Mouse (Mus musculus) thymus, adult 2 months (tissue): Measurements from ENCODE around the gene Rpl3l.

Experiments
- CTCF ChIP-seq: fragments of 200-500 bp; IDR thresholded peaks from 2 replicates; pipeline ENCODE4 v1.5.1; 2012; ENCODE audit warnings: mild to moderate bottlenecking, control low read depth, low read length, moderate library complexity, borderline replicate concordance; ENCODE audit not compliant: control insufficient read depth, poor library complexity, insufficient read depth; ENCODE audit errors: extremely low read depth
- POLR2A ChIP-seq: fragments of 200-500 bp; IDR thresholded peaks from 2 replicates; pipeline ENCODE4 v1.6.1; 2012; ENCODE audit warnings: mild to moderate bottlenecking, low read length, control low read depth, moderate library complexity; ENCODE audit not compliant: control insufficient read depth, poor library complexity, insufficient read depth; ENCODE audit errors: extremely low read depth

- TF ChIP-seq POLR2A: no peak
- TF ChIP-seq CTCF: no peak
Measured at GRCm38 (mm10) chr17:24737135-24737810, 9.7 kb downstream of the Rpl3l start.
